Mouse (Mus musculus): ENCODE measurements at regions not wholly inside any gene's neighbourhood (a gene's known extent, or its start where the extent isn't known, plus 50 kb on each side); places are given as distances from the start of the nearest gene placed in this dataset.

DNA sequence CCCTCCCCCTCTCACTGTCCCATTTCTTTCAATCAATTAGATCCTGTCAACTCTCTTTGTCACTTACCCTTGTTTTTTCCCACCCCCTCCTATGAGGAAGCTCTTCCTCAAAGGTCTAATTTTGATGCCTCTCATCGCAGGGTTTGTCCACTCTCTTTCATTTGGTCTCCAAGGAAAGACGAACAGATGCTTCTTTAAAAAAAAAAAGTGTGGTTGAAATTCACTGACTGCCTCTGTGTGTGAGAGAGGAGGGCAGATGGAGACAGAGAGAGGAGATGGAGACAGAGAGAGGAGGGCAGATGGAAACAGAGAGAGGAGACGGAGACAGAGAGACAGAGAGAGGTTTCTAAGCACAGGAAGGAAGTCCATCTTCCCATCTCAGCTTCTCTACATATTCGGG lies 113.1 kb downstream of the Cartpt start:
- no peak for TF ChIP-seq GATA1 (IDR thresholded peaks at IDR 0.05; ENCODE audit: borderline replicate concordance, low read length)
- no peak for TF ChIP-seq FLI1 (IDR thresholded peaks at IDR 0.05; ENCODE audit: low read length)

Data from megakaryocyte, embryonic 14.5 days (primary cell).